Mouse (Mus musculus) bone marrow, adult 2 months (tissue): ENCODE measurements around the gene Dbr1. TPM values are rescaled to one million over a fixed set of nuclear protein-coding genes. Genes with fewer than 3 reads are reported as not detected.
A peak's percentile ranks its signal among the peaks of the same experiment; 100 is the strongest.
"Not testable (repeated sequence)": the region's sequence is repeated elsewhere in the genome, so short reads cannot be mapped to it uniquely, and the experiment has no call there.

ENCODE experiments used
- H3K27ac ChIP-seq: fragments of 200-500 bp; 2 replicates; pipeline ENCODE4 v1.5.1; 2012; ENCODE audit warnings: low read depth, mild to moderate bottlenecking, control low read depth, inconsistent platforms, low read length; ENCODE audit not compliant: control insufficient read depth, poor library complexity, insufficient read depth
- H3K4me1 ChIP-seq: fragments of 200-500 bp; 2 replicates; pipeline ENCODE4 v1.6.1; 2011; ENCODE audit warnings: low read length; ENCODE audit not compliant: control insufficient read depth, insufficient read depth
- H3K4me3 ChIP-seq: fragments of 200-500 bp; replicated peaks from 2 replicates; pipeline ENCODE3; 2011; ENCODE audit warnings: mild to moderate bottlenecking, low read depth, low read length, control low read depth; ENCODE audit not compliant: control insufficient read depth
- CTCF ChIP-seq: fragments of 200-500 bp; IDR thresholded peaks from 2 replicates; pipeline ENCODE4 v1.5.1; 2011; ENCODE audit warnings: low read length, control low read depth; ENCODE audit not compliant: control insufficient read depth, insufficient read depth
- POLR2A ChIP-seq: fragments of 200-500 bp; IDR thresholded peaks from 2 replicates; pipeline ENCODE4 v1.6.1; 2011; ENCODE audit warnings: low read depth, mild to moderate bottlenecking, control low read depth, low read length, borderline replicate concordance; ENCODE audit not compliant: control insufficient read depth
- WGBS: fragments of 180-500 bp; shearing (Covaris S2); methylation state at CpG from one replicate; pipeline ENCODE4 v1.1.7; 2018; 5-methylcytosine and 5-hydroxymethylcytosine counted together
- polyA plus RNA-seq: library from polyadenylated mRNA; stranded (reverse); fragments of >200 nt; gene quantifications from 2 replicates; pipeline ENCODE4 v1.2.4, GENCODE M21; 2011; ENCODE audit warnings: low replicate concordance; ENCODE audit not compliant: missing spikeins, insufficient read depth, insufficient read length

Gene Dbr1
- polyA plus RNA-seq, 1 experiment, result 15.1 TPM

GRCm38 (mm10) chr9:99587505-99588202 is 12.1 kb downstream of the Dbr1 start:
- Histone ChIP-seq H3K27ac (no peak overlapping the region), H3K4me1 (no peaks in the 10 kb centered on the region), H3K4me3 (no peak overlapping the region)
- TF ChIP-seq POLR2A, result no peak
- TF ChIP-seq CTCF, result peak; percentile 77
- WGBS, result 27% methylated on average over 8 of the region's 8 CpGs

DNA sequence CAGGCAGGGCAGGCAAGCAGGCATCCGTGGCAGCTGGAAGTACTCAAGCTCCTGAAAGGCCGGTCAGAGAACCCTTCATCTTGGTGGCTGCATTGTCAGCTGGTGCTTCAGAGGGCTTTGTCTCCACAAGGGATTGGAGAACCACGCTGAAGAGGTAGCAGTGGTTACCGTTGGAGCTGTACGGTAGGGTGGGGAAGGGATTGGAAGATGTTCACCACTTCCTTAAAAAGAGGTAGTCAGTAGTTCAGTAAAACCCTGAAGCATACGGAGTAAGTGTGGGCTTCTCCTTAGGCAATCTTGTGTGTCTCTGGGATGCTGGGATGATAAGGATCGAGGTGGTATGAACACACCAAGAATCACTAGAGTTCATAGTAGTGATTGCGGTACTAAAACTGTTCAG is 15.5 kb downstream of the Dbr1 start:
- TF ChIP-seq POLR2A (no peak), CTCF (no peak)
- Histone ChIP-seq H3K4me3 (no peak overlapping the region), H3K4me1 (no peaks in the 10 kb centered on the region), H3K27ac (no peak overlapping the region)
- 29% methylated on average over 8 of the region's 8 CpGs for WGBS

GRCm38 (mm10) chr9:99599127-99599526 is 23.5 kb downstream of the Dbr1 start:
- H3K4me1 ChIP-seq, H3K27ac ChIP-seq, H3K4me3 ChIP-seq: not testable (repeated sequence)
- 84% methylated on average over 6 of the region's 6 CpGs for WGBS

GRCm38 (mm10) chr9:99603566-99603965 is 28.0 kb downstream of the Dbr1 start:
- TF ChIP-seq POLR2A, result no peak
- no peak for TF ChIP-seq CTCF
- Histone ChIP-seq H3K4me3 (no peak overlapping the region), H3K4me1 (no peaks in the 10 kb centered on the region), H3K27ac (no peak overlapping the region)
- 76% methylated on average over 2 of the region's 2 CpGs for WGBS

GRCm38 (mm10) chr9:99612202-99612601 is 36.6 kb downstream of the Dbr1 start, which contains the start of gene A4gnt:
Gene A4gnt, plus strand, starts transcription at chr9:99612502.
- Histone ChIP-seq H3K4me3 (no peak within 1 kb of the TSS), H3K27ac (no peak within 1 kb of the TSS), H3K4me1 (no peaks in the 10 kb centered on the region)
- 47% methylated on average over 2 of the region's 2 CpGs for WGBS
- TF ChIP-seq CTCF, result no peak

GRCm38 (mm10) chr9:99619688-99620087 is 44.1 kb downstream of the Dbr1 start:
- Histone ChIP-seq H3K4me1 (no peaks in the 10 kb centered on the region), H3K4me3 (no peak overlapping the region), H3K27ac (no peak overlapping the region)
- TF ChIP-seq POLR2A (no peak), CTCF (no peak)
- 89% methylated on average over 8 of the region's 8 CpGs for WGBS

DNA sequence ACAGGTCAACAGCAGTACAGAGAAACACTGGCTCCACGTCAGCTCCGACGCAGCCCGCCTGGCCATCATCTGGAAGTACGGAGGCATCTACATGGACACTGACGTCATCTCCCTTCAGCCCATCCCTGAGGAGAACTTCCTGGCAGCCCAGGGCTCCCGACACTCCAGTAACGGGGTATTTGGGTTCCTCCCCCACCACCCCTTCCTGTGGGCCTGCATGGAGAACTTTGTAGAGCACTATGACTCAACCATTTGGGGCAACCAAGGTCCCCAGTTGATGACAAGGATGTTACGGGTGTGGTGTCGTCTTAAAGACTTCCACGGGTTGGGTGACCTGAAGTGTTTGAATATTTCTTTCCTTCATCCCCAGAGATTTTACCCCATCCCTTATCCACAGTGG is 44.6 kb downstream of the Dbr1 start:
- Histone ChIP-seq H3K4me1 (no peaks in the 10 kb centered on the region), H3K4me3 (no peak overlapping the region), H3K27ac (no peak overlapping the region)
- WGBS, result 87% methylated on average over 11 of the region's 11 CpGs
- TF ChIP-seq CTCF (no peak), POLR2A (no peak)

GRCm38 (mm10) chr9:99622034-99622433 is 46.4 kb downstream of the Dbr1 start:
- no peak for TF ChIP-seq CTCF
- no peak for TF ChIP-seq POLR2A

GRCm38 (mm10) chr9:99622966-99623365 is 47.4 kb downstream of the Dbr1 start:
- Histone ChIP-seq H3K27ac (no peak overlapping the region), H3K4me3 (no peak overlapping the region), H3K4me1 (no peaks in the 10 kb centered on the region)
- TF ChIP-seq POLR2A, result no peak
- no peak for TF ChIP-seq CTCF
- WGBS, result 53% methylated on average over 2 of the region's 2 CpGs

More at GRCm38 (mm10) chr9:99622034-99622433, 46.4 kb downstream of the Dbr1 start:
- no peak overlapping the region for H3K4me3 ChIP-seq
- H3K27ac ChIP-seq, result no peak overlapping the region
- 54% methylated on average over 1 of the region's 1 CpGs for WGBS
- no peaks in the 10 kb centered on the region for H3K4me1 ChIP-seq
